Mouse (Mus musculus) olfactory bulb, adult 2 months (tissue): ENCODE results near the gene Gm20547. TPM values are rescaled to one million over a fixed set of nuclear protein-coding genes. Genes with fewer than 3 reads are reported as not detected.
A peak's percentile ranks its signal among the peaks of the same experiment; 100 is the strongest.

ENCODE experiments used
- H3K27ac ChIP-seq: fragments of 200-500 bp; 2 replicates; pipeline ENCODE4 v1.5.1; 2012; ENCODE audit warnings: low read depth, low read length; ENCODE audit not compliant: insufficient read depth
- H3K4me1 ChIP-seq: fragments of 200-500 bp; 2 replicates; pipeline ENCODE4 v1.6.1; 2012; ENCODE audit warnings: low read length; ENCODE audit not compliant: control insufficient read depth, insufficient read depth
- H3K4me3 ChIP-seq: fragments of 200-500 bp; 2 replicates; pipeline ENCODE4 v1.5.1; 2012; ENCODE audit warnings: mild to moderate bottlenecking, low read depth, low read length, moderate library complexity; ENCODE audit not compliant: insufficient read depth
- CTCF ChIP-seq: fragments of 200-500 bp; IDR thresholded peaks from 2 replicates; pipeline ENCODE4 v1.5.1; 2012; ENCODE audit warnings: low read depth, mild to moderate bottlenecking, low read length, moderate library complexity; ENCODE audit not compliant: insufficient read depth
- POLR2A ChIP-seq: fragments of 200-500 bp; IDR thresholded peaks from 2 replicates; pipeline ENCODE4 v1.6.1; 2012; ENCODE audit warnings: mild to moderate bottlenecking, low read depth, low read length, moderate library complexity; ENCODE audit not compliant: insufficient read depth
- WGBS: fragments of 180-500 bp; shearing (Covaris S2); methylation state at CpG from one replicate; pipeline ENCODE4 v1.1.7; 2018; 5-methylcytosine and 5-hydroxymethylcytosine counted together
- polyA plus RNA-seq: library from polyadenylated mRNA; stranded (reverse); fragments of >200 nt; gene quantifications from 2 replicates; pipeline ENCODE4 v1.2.4, GENCODE M21; 2012; ENCODE audit warnings: low replicate concordance; ENCODE audit not compliant: missing spikeins, insufficient read depth, insufficient read length

Gene Gm20547
- polyA plus RNA-seq, 1 experiment, result not detected

DNA sequence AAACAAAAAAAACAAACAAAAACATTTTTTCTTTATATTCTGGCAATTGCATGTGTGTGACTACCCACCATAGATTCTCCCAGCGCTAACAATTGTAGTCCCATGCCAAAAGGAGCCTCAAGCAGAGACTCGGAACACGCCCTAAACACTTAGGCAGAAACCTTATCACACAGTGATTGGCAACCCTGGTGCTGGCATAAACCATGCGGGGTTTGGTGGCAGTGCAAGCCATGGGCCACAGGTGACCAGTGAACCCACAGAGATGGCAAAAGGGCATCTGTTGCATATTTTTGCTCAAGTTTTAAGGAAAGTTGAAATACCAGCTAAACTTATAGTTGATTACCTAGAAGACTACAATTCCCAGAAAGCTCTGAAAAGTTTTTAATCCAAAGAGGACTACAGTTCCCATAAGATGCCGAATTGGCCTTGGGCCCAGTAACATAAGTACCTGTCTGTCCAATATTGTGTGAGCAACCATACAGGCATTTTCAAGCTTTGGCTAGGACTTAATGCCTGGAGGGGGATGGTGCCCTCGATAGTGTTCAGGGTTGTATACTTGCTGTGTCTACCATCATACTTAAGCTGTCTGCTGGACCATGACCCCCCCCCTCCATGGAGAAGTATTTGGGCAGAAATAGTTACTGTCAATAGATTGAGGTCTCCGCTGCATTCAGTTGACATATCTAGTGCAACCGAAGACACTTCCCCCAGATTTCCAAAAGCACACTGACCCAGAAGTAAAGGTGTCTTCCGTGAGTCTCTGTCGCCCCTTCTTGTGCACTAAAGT lies 15.7 kb upstream of the Gm20547 start:
- WGBS, result 8% methylated on average over 10 of the region's 10 CpGs
- peaks cover 21% of the 10 kb centered on the region for H3K4me1 ChIP-seq
- H3K27ac ChIP-seq, result peak overlapping the region; percentile 87
- H3K4me3 ChIP-seq, result peak overlapping the region; percentile 99
- TF ChIP-seq CTCF, result no peak
- no peak for TF ChIP-seq POLR2A

DNA sequence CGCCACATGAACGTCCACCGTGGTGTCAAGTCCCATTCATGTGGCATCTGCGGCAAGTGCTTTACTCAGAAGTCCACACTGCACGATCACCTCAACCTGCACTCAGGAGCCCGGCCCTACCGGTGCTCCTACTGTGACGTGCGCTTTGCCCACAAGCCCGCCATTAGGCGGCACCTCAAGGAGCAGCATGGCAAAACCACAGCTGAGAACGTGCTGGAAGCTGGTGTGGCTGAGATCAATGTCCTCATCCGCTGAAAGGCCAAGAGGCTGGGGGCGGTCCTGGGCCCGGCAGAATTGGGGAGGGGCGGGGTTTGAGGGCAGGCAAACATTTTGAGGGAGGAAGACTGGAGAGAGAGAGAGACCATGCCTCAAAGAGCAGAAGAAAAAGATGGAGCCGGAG lies 14.5 kb upstream of the Gm20547 start:
- TF ChIP-seq POLR2A, result no peak
- no peak for TF ChIP-seq CTCF
- H3K4me3 ChIP-seq, result no peak overlapping the region
- H3K27ac ChIP-seq, result no peak overlapping the region
- WGBS, result 77% methylated on average over 17 of the region's 17 CpGs
- H3K4me1 ChIP-seq, result peaks cover 21% of the 10 kb centered on the region

DNA sequence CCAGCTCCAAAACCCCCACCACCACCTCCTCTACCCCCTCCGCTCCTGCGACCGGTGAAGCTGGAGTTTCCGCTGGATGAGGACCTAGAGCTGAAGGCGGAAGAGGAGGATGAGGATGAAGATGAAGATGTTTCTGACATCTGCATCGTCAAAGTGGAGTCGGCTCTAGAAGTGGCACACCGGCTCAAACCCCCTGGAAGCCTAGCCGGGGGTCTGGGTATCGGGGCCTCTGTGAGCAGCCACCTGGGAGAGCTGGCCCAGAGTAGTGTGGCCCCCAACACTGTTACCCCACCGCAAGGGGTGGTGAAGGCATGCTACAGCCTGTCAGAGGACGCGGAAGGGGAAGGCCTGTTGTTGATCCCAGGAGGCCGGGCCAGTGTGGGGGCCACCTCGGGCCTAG lies 13.9 kb upstream of the Gm20547 start:
- WGBS, result 91% methylated on average over 15 of the region's 15 CpGs
- Histone ChIP-seq H3K4me3 (peak overlapping the region; percentile 72; the same call in 1 of the 2 replicates), H3K27ac (no peak overlapping the region), H3K4me1 (peaks cover 21% of the 10 kb centered on the region)
- TF ChIP-seq POLR2A (no peak), CTCF (no peak)

DNA sequence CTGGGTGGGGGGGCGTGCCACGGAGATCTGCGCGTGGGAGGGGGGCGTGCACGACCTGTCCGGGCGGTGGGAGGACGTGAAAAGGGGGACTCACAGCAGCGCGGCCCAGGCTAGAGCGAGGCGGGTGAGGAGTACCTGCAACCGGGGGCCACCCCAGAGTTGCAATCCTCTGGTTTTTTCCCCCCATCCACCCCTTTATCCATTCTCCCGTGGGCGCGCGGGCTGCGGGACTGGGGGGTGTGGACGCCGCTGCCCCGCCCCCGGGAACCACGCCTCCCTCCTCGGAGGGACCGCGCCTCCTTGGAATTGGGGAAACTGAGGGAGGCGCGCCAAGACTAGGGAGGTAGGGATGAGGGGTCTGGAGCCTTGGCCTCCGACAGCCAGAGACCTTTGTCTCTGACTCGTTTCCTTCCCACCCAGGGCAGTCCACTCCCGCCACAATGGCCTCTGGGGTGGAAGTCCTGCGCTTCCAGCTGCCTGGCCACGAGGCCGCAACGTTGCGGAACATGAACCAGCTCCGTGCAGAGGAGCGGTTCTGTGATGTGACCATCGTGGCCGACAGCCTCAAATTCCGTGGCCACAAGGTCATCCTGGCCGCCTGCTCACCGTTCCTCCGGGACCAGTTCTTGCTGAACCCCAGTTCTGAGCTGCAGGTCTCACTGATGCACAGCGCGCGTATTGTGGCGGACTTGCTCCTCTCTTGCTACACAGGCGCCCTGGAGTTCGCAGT lies 13.1 kb upstream of the Gm20547 start:
- TF ChIP-seq CTCF (no peak), POLR2A (no peak; the same call in 1 of the 2 replicates)
- Histone ChIP-seq H3K4me1 (peaks cover 21% of the 10 kb centered on the region), H3K27ac (peak overlapping the region; percentile 39; the same call in 1 of the 2 replicates), H3K4me3 (peak overlapping the region; percentile 72)
- 5% methylated on average over 49 of the region's 51 CpGs for WGBS

DNA sequence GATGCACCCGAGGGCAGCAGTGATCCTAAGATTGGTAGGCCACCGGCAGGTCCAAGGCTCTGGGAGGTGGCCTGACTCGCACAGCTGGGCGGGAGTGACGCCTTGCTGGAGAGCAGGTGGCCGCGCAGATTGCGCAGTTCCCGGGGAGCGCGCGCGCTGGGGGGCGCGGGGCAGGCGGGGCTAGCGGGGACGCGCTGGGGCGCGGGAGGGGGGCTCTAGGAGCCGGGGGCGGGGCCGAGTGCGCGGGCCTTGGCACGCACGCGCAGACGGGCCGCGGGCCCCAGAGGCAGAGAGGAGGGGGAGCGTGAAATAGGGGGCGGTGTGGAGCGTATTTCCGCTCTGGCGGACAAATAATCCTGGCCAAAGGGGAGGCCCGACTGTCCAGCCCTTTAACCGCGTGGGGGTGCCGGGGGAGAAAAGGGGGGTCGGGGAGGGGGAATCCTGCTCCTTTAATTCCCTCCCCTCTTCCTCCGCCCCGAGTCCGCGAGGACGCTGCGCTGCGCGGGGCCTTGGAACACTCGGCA lies 12.3 kb upstream of the Gm20547 start:
- peaks cover 17% of the 10 kb centered on the region for H3K4me1 ChIP-seq
- H3K4me3 ChIP-seq, result peak overlapping the region; percentile 72
- WGBS, result 0% methylated on average over 41 of the region's 51 CpGs
- TF ChIP-seq POLR2A (peak; percentile 89), CTCF (no peak)
- H3K27ac ChIP-seq, result peak overlapping the region; percentile 97

DNA sequence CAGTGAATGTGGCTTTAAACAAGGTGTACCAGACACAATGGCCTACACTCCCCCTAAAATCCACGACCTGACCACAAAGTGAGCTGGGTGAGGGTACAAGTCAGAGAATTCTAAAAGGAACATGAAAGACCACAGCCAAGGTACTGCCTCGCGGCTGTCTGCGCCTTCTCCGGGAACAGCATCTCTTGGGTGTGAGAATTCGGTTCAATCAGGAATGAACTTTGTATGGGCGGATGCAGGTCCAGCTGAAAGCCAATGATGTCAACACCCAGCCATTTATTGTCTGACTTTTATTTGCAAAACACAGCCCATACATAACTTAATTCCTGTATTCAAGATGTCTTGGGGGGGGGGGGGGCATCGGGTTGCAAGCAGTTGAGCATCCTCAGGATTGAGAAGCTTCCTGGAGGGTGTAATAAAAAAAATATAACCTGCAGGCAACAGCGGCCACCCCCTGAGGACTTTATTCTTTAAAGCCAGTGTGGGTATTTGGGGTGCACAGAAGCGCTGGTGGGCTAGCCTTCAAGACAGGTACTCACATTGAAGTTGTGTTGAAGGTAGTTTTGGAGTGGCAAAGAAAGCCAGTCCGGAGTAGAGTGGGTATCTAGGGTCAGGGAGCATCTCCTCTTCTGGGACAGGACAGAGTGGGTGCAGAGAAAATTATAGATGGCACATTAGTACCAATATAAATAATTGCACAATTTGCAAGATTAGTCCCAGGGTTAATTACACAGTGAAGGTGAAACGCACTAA lies 11.4 kb upstream of the Gm20547 start:
- H3K27ac ChIP-seq, result peak overlapping the region; percentile 97; the same call in 1 of the 2 replicates
- WGBS, result 70% methylated on average over 12 of the region's 12 CpGs
- H3K4me1 ChIP-seq, result peaks cover 17% of the 10 kb centered on the region
- H3K4me3 ChIP-seq, result no peak overlapping the region
- TF ChIP-seq POLR2A (no peak), CTCF (no peak)

DNA sequence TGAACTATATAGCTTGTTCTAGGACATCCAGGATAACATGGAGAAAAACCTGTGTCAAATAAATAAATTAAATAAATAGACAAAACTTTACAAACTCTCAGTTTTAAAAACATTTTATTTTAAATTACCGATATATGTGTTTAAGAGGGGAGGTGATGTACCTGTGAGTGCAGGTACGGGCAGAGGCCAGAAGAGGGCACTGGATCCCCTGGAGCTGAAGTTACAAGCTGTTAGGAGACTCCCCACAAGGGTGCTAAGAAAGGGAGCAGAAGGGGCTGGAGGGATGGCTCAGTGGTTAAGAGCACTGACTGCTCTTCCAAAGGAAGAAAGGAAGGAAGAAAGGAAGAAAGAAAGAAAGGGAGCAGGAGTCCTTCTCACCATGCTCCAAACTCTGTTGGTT lies 9.5 kb upstream of the Gm20547 start:
- no peak for TF ChIP-seq CTCF
- no peak for TF ChIP-seq POLR2A
- no peak overlapping the region for H3K27ac ChIP-seq
- 96% methylated on average over 2 of the region's 2 CpGs for WGBS
- peaks cover 14% of the 10 kb centered on the region for H3K4me1 ChIP-seq
- no peak overlapping the region for H3K4me3 ChIP-seq

DNA sequence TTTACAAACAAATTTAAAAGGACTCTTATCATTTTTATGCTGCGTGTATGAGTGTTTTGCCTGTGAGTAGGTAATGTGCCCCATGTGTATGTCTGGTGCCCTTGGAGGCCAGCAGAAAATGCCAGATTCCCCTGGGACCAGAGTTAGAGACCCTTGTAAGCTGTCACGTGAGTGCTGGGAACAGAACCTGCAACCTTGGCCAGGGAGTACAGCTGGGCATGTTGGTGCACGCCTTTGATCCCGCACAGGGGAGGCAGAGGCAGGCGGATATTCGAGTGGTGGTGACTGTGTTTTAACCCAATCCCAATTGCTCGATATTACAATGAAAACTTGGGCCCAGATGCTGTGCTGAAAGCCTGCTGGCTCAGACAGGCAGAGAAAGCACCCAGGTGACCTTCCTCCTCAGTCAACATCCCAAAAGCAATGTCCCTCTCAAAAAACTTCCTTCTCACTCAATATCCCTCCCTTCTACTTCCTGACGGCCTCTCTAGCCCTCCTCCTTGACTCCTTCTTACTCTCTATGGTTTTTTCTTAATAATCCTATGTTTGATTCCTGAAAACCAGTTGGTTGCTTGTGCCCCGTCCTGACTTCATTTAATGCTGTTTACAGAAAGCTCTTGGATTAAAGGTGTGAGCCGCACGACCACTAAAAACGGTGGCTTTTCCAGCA lies 8.4 kb upstream of the Gm20547 start:
- 92% methylated on average over 12 of the region's 12 CpGs for WGBS
- Histone ChIP-seq H3K27ac (no peak overlapping the region), H3K4me3 (no peak overlapping the region), H3K4me1 (peaks cover 3% of the 10 kb centered on the region)
- TF ChIP-seq CTCF (no peak), POLR2A (no peak)
